Mouse (Mus musculus) cortical plate, adult 2 months (tissue): ENCODE results near the gene Phf5a.

Experiments used
- CTCF ChIP-seq: fragments of 200-500 bp; IDR thresholded peaks from 2 replicates; pipeline ENCODE4 v1.5.1; 2011; ENCODE audit warnings: mild to moderate bottlenecking, control low read depth, low read length; ENCODE audit not compliant: insufficient read depth; ENCODE audit errors: extremely low read depth
- POLR2A ChIP-seq: fragments of 200-500 bp; IDR thresholded peaks from 2 replicates; pipeline ENCODE4 v1.6.1; 2011; ENCODE audit warnings: mild to moderate bottlenecking, low read length, control low read depth; ENCODE audit not compliant: insufficient read depth; ENCODE audit errors: extremely low read depth

DNA sequence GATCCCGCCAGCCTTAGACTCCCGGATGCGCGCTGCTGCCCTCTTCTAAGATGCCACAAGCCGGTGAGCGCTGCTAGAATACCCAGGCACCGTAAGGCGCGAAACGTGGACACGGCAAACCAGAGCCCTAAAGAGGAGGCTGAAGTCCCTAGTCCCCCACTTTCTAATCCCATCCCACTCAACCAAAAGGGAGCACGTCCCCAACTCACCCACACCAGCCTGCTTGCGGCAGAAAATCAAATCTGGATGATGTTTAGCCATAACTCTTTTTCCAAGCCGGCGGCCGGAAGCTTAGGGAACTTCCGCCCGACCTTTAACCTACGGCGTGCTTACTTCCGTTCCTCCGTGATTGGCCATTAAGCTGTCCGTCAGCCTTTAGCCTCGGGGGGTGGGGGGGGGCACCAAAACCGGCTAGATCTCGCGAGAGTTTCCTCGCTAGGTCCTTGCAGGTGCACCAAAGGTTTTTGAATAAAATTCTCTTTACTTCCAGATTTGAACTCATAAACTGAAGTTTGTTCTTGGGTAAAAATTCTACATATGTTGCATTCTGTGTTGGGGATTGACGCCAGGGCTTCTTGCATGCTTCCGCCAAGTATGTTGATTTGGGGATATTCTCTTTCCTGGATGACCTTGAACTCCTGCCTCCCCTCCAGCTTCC, at the start of gene Phf5a:
- TF ChIP-seq CTCF (no peak), POLR2A (peak; percentile 59)
